Mouse (Mus musculus) kidney, embryonic 14.5 days (tissue): ENCODE measurements around the gene Rnaset2b. TPM values are rescaled to one million over a fixed set of nuclear protein-coding genes. Genes with fewer than 3 reads are reported as not detected.
"Not testable (repeated sequence)": the region's sequence is repeated elsewhere in the genome, so short reads cannot be mapped to it uniquely, and the experiment has no call there.

Experiments
- ATAC-seq: fragments of 200-750 bp; cut with Nextera tagmentation; 2 replicates; pipeline ENCODE4 v1.8.0; 2017; ENCODE audit warnings: moderate number of reproducible peaks, mild to moderate bottlenecking, moderate TSS enrichment, moderate library complexity; ENCODE audit not compliant: low FRiP score, low TSS enrichment
- H3K27ac ChIP-seq: fragments of 300-500 bp; sonication (generic); 2 replicates; pipeline ENCODE4 v1.5.1; 2014; ENCODE audit warnings: low read depth, mild to moderate bottlenecking, low read length, moderate library complexity, mixed read lengths
- H3K27me3 ChIP-seq: fragments of 300-500 bp; sonication (generic); 2 replicates; pipeline ENCODE4 v1.6.1; 2014; ENCODE audit warnings: mild to moderate bottlenecking, low read length; ENCODE audit not compliant: control insufficient read depth, insufficient read depth
- H3K36me3 ChIP-seq: fragments of 300-500 bp; sonication (generic); 2 replicates; pipeline ENCODE4 v1.6.1; 2014; ENCODE audit warnings: low read length, mixed read lengths; ENCODE audit not compliant: control insufficient read depth, insufficient read depth
- H3K4me1 ChIP-seq: fragments of 300-500 bp; sonication (generic); 2 replicates; pipeline ENCODE4 v1.6.1; 2014; ENCODE audit warnings: low read length, mixed read lengths; ENCODE audit not compliant: control insufficient read depth, insufficient read depth
- H3K4me2 ChIP-seq: fragments of 300-500 bp; sonication (generic); replicated peaks from 2 replicates; pipeline ENCODE4 v1.6.1; 2014; ENCODE audit warnings: low read depth, mild to moderate bottlenecking, low read length
- H3K4me3 ChIP-seq: fragments of 300-500 bp; sonication (generic); 2 replicates; pipeline ENCODE4 v1.5.1; 2014; ENCODE audit warnings: mild to moderate bottlenecking, low read length
- H3K9ac ChIP-seq: fragments of 300-500 bp; sonication (generic); 2 replicates; pipeline ENCODE4 v1.6.1; 2014; ENCODE audit warnings: low read depth, mild to moderate bottlenecking, low read length, moderate library complexity
- H3K9me3 ChIP-seq: fragments of 300-500 bp; sonication (generic); 2 replicates; pipeline ENCODE4 v1.6.1; 2016; ENCODE audit warnings: low read length; ENCODE audit not compliant: control insufficient read depth
- WGBS: fragments of 180-500 bp; shearing (Covaris S2); extraction: QIAGEN DNeasy Blood & Tissue Kit; methylation state at CpG from one replicate; pipeline ENCODE4 v1.1.7; 2014; 5-methylcytosine and 5-hydroxymethylcytosine counted together
- polyA plus RNA-seq: library from polyadenylated mRNA; unstranded; fragments of >200 nt; fragmentation: Nextera tagmentation; extraction: Ambion mirVana; gene quantifications from 2 replicates; pipeline ENCODE4 v1.2.1, GENCODE M21; 2014

The Rnaset2b gene
- polyA plus RNA-seq, 1 experiment from 2014 or later = 257 TPM

DNA sequence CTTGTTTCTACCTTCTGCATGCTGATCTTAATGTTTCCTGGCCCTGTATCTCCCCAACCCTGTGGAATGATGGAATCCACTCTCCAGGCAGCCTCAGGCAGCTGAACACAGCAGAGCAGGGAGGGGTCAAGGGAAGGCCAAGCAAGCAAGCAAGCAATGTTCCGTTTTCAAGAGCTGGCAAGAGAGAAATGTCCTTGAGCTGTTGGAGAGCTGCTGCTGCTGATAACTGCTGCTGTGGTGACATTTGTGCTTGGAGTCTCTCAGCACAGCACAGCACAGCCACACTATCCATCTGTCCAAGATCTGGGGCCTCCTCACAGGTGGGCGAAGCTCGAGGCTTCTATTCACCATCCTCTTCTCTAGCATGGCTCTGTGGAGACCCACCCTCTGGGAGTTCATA, 33.0 kb downstream of the Rnaset2b start:
- H3K4me1 ChIP-seq, H3K9me3 ChIP-seq, H3K9ac ChIP-seq, H3K36me3 ChIP-seq, H3K27me3 ChIP-seq, H3K4me3 ChIP-seq, ATAC-seq, H3K4me2 ChIP-seq, H3K27ac ChIP-seq: not testable (repeated sequence)
- no CpG with 5 or more reads among the region's 3 CpGs for WGBS

DNA sequence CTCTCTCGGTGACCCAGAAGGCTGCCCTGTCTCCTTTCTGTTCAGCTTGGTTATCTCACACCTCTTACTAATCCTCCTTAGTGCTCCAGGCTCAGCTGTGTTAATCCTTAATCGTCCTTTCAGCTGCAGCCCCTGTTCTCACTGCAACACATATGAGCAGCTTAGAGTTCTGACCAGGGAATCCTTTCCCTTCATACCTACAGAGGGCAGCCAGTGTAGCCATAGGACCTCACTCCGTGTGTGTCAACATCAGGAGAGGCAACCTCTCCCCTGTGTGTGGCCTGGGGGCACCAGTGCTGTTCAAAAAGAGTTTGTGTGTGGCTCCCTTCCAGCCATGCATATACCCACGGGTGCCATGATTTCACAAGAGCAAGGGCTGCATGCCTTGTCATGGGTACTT, 35.2 kb downstream of the Rnaset2b start:
- H3K4me1 ChIP-seq, H3K4me3 ChIP-seq, H3K36me3 ChIP-seq, H3K27ac ChIP-seq, H3K9ac ChIP-seq, H3K27me3 ChIP-seq, H3K4me2 ChIP-seq, ATAC-seq, H3K9me3 ChIP-seq: not testable (repeated sequence)
- WGBS = 66% methylated on average over 3 of the region's 4 CpGs

DNA sequence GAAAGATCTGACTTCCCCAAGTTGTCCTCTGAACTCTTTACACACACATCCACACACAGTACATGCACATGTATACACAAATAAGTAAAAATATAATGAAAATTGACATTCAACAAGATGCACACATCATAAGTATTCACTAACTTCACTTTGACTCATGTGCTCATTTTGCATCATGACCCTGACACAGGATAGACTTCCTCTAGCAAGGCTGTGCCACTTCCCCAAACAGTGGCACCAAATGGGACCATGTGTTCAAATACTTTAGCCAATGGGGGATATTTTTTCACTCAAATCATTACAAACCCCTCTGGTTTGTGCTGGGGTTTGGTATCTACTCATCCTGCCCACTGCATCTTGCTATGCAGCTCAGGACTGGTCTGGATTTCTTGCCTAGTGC, 38.5 kb downstream of the Rnaset2b start:
- ATAC-seq, H3K36me3 ChIP-seq, H3K27ac ChIP-seq, H3K4me1 ChIP-seq, H3K9ac ChIP-seq, H3K4me2 ChIP-seq, H3K27me3 ChIP-seq, H3K4me3 ChIP-seq, H3K9me3 ChIP-seq: not testable (repeated sequence)

- not testable (repeated sequence) for ATAC-seq, H3K27ac ChIP-seq, H3K4me2 ChIP-seq, H3K27me3 ChIP-seq, H3K4me3 ChIP-seq, H3K4me1 ChIP-seq, H3K36me3 ChIP-seq, H3K9me3 ChIP-seq, H3K9ac ChIP-seq
- WGBS = no CpG with 5 or more reads among the region's 7 CpGs
These were observed 39.0 kb downstream of the Rnaset2b start for GRCm38 (mm10) chr17:7009440-7009839.

DNA sequence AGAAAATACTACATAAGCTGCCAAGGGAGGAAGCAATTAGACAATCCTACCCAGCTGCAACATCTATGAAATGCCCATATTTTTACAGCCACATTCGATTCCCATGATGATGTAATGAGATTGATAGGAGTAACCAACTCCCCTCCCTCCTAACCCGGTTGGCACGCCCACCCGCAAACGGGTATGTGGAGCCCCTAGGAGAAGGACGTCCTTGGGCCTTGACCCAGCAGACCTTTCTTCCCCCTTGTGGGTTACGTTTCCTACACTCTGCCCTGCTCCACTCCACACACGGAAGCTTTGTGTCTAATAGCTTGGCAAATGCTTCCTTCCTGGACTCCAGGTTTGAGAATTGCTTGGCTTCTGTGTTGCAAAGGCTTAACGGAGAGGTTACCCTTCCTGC, 39.5 kb downstream of the Rnaset2b start:
- not testable (repeated sequence) for H3K4me3 ChIP-seq, H3K9me3 ChIP-seq, H3K4me1 ChIP-seq, H3K27ac ChIP-seq, H3K36me3 ChIP-seq, H3K4me2 ChIP-seq, H3K27me3 ChIP-seq, ATAC-seq, H3K9ac ChIP-seq
- 50% methylated on average over 4 of the region's 9 CpGs for WGBS

GRCm38 (mm10) chr17:7014190-7014589, 43.8 kb downstream of the Rnaset2b start:
- H3K27me3 ChIP-seq, H3K4me1 ChIP-seq, H3K27ac ChIP-seq, H3K4me2 ChIP-seq, H3K4me3 ChIP-seq, H3K9me3 ChIP-seq, H3K9ac ChIP-seq, H3K36me3 ChIP-seq, ATAC-seq: not testable (repeated sequence)
- no CpG with 5 or more reads among the region's 1 CpGs for WGBS

DNA sequence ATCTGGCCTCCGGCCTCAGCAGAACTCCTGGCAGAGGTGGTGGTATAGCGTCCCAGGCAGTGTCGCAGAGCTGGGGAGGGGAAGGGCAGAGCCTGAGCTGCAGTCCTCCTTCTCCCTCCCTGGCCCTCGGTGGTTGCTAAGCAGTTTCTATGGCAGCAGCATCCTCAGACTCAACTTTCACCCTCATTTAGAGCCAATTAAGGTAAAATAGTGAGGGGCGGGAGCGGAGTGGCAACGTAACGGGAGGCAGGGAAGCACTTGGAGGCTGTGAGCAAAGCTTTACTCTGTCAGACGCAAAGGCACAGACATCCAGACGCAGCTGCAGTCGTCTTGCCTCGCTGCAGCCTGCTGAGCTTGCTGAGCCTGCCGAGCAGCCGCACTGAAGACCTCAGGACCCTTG, 54.8 kb downstream of the Rnaset2b start, which contains the start of gene Gm1604a:
Gene Gm1604a (plus strand): TSS at position 312 of the 400 bp plus-strand sequence.
- not testable (repeated sequence) for H3K4me3 ChIP-seq, H3K9ac ChIP-seq, H3K27me3 ChIP-seq, H3K27ac ChIP-seq, H3K9me3 ChIP-seq, H3K36me3 ChIP-seq, H3K4me2 ChIP-seq, H3K4me1 ChIP-seq
- peak; percentile 37; the same call in 1 of the 2 replicates for ATAC-seq
- 17% methylated on average over 6 of the region's 14 CpGs for WGBS

DNA sequence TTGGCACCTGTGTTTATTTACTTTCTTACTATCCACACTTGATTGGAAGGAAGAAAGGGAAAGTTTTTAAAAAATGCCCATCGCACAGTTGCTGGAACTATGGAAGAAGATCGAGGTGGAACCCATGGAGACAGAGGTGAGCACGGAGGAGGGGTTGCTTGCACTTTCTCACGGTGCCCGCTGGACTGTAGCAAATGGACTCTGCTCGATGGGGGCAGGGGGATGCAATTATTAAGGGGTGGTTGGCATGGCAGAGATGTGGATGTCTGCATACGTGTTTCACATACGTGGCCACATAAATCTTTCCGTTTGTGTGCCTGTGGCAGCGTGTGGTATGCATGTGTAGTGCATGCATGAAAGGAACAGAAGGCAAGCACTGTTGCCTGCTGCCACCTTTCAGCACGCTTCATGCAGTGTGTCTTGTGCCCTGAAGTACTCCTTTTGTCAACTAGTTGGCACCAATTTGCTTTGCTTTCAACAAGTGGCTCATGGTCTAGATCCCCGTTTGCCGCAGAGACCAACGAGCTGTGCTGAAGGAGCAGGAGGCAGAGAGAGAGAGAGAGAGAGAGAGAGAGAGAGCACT, 55.4 kb downstream of the Rnaset2b start:
- not testable (repeated sequence) for H3K9me3 ChIP-seq, H3K27ac ChIP-seq, H3K9ac ChIP-seq, H3K4me2 ChIP-seq, H3K4me3 ChIP-seq, H3K27me3 ChIP-seq, H3K36me3 ChIP-seq, H3K4me1 ChIP-seq
- peak; percentile 63; the same call in 1 of the 2 replicates for ATAC-seq
- WGBS = 50% methylated on average over 3 of the region's 14 CpGs

GRCm38 (mm10) chr17:7030204-7030603, 59.8 kb downstream of the Rnaset2b start:
- WGBS = 61% methylated on average over 5 of the region's 7 CpGs
- H3K27ac ChIP-seq, H3K4me3 ChIP-seq, H3K27me3 ChIP-seq, H3K4me2 ChIP-seq, H3K9ac ChIP-seq, ATAC-seq, H3K36me3 ChIP-seq, H3K9me3 ChIP-seq, H3K4me1 ChIP-seq: not testable (repeated sequence)
